Mouse (Mus musculus) embryo, embryonic 10.5 days (tissue): ENCODE measurements at regions not wholly inside any gene's neighbourhood (a gene's known extent, or its start where the extent isn't known, plus 50 kb on each side); places are given as distances from the start of the nearest gene placed in this dataset.

Source experiments
- DNase-seq: peaks from one replicate; pipeline ENCODE4 v3.0.0-alpha.2; 2015; ENCODE audit warnings: low spot score

- DNase-seq = no peak
These were observed 56.2 kb downstream of the Gm26897 start for GRCm38 (mm10) chr5:111789904-111790303.

- DNase-seq = no peak
These were observed 56.8 kb downstream of the Gm26897 start for GRCm38 (mm10) chr5:111790527-111790926.

- no peak for DNase-seq
These were observed 57.4 kb downstream of the Gm26897 start for GRCm38 (mm10) chr5:111791089-111791561.

- no peak for DNase-seq
These were observed 59.0 kb downstream of the Gm26897 start for GRCm38 (mm10) chr5:111792746-111793145.

GRCm38 (mm10) chr5:111793178-111793577, 59.5 kb downstream of the Gm26897 start:
- DNase-seq = no peak

GRCm38 (mm10) chr5:111796889-111797288, 63.2 kb downstream of the Gm26897 start:
- no peak for DNase-seq

GRCm38 (mm10) chr5:111799700-111800311, 66.1 kb downstream of the Gm26897 start:
- DNase-seq = peak; percentile 86

- no peak for DNase-seq
These were observed 66.8 kb downstream of the Gm26897 start for GRCm38 (mm10) chr5:111800511-111800910.

- no peak for DNase-seq
These were observed 67.3 kb downstream of the Gm26897 start for GRCm38 (mm10) chr5:111801051-111801450.

GRCm38 (mm10) chr5:111804542-111804941, 70.8 kb downstream of the Gm26897 start:
- DNase-seq = no peak

GRCm38 (mm10) chr5:111805150-111805549, 71.4 kb downstream of the Gm26897 start:
- no peak for DNase-seq

- DNase-seq = peak; percentile 73
These were observed 72.1 kb downstream of the Gm26897 start for GRCm38 (mm10) chr5:111805761-111806191.

GRCm38 (mm10) chr5:111810079-111810808, 76.5 kb downstream of the Gm26897 start:
- DNase-seq = peak; percentile 43

- no peak for DNase-seq
These were observed 78.9 kb downstream of the Gm26897 start for GRCm38 (mm10) chr5:111812581-111812980.

GRCm38 (mm10) chr5:111813090-111813753, 79.5 kb downstream of the Gm26897 start:
- no peak for DNase-seq

- no peak for DNase-seq
These were observed 81.4 kb downstream of the Gm26897 start for GRCm38 (mm10) chr5:111814893-111815760.

- no peak for DNase-seq
These were observed 87.2 kb downstream of the Gm26897 start for GRCm38 (mm10) chr5:111820963-111821362.

GRCm38 (mm10) chr5:111822882-111823281, 89.2 kb downstream of the Gm26897 start:
- DNase-seq = no peak

- DNase-seq = no peak
These were observed 89.7 kb downstream of the Gm26897 start for GRCm38 (mm10) chr5:111823420-111823819.

- DNase-seq = no peak
These were observed 90.1 kb downstream of the Gm26897 start for GRCm38 (mm10) chr5:111823842-111824241.

- no peak for DNase-seq
These were observed 90.9 kb downstream of the Gm26897 start for GRCm38 (mm10) chr5:111824600-111825130.

GRCm38 (mm10) chr5:111829891-111830290, 96.2 kb downstream of the Gm26897 start:
- no peak for DNase-seq
